Mouse (Mus musculus) central nervous system, embryonic 18 days (tissue): ENCODE measurements around the gene Lhfpl2. TPM values are rescaled to one million over a fixed set of nuclear protein-coding genes. Genes with fewer than 3 reads are reported as not detected.

Experiments used
- polyA plus RNA-seq: library from polyadenylated mRNA; depleted of rRNA; stranded (reverse); fragments of >200 nt; gene quantifications from 2 replicates; pipeline ENCODE4 v1.2.3, GENCODE M21; 2012; rRNA removed

The Lhfpl2 gene
- polyA plus RNA-seq: 12.8 and 16.2 TPM in 2 replicates

GRCm38 (mm10) chr13:94057563-94058560 lies at the start of gene Lhfpl2:
Gene Lhfpl2 (plus strand): TSS chr13:94057796.

Other genes with a start within 250 kb of the Lhfpl2 start
- 94.0 and 94.7 TPM in 2 replicates for gene Scamp1, start 228.1 kb downstream of the Lhfpl2 start, polyA plus RNA-seq